ENCODE assay signal across 14 mouse cellular contexts in the genomic region with DNA sequence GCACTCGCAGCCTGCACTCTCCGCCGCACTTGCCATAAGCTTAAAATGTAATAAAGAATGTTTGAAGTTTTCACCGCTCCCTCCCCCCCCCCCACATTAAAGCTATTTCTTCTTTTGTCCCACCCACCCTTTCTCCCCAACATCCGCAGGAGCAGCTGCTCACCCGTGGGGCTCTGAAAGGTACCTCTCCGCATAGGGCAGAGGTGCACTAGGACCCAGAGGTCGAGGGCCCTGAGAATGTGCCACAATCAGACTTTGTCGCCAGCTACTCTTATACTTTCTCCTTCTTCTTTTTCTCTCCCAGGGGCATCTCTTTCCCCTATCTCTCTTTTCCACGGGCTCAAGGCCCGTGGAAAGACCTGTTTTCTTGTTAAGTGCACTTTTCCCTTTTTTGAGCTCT. TPM values are rescaled to one million over a fixed set of nuclear protein-coding genes. Genes with fewer than 3 reads are reported as not detected.
DNase-seq lines count a peak whose midpoint lies in the region; ATAC-seq and TF ChIP-seq lines count a peak whose summit lies in the region.
"Had no signal": no experiment of that assay in that cellular context is flagged by ENCODE, and none has a peak within 500 bp of the region (broad histone marks: within the 10 kb centered on the region; RNA-seq: fewer than 3 reads in every experiment).

No protein-coding gene starts in this region.

- H3K9me3 ChIP-seq in forebrain, embryonic 16.5 days (ENCODE audit: control insufficient read depth, low read length): peaks cover 6% of the 10 kb centered on the region; the same call in 1 of the 2 replicates
- peaks cover 21% of the 10 kb centered on the region for H3K9me3 ChIP-seq in midbrain, embryonic 13.5 days
- H3K9me3 ChIP-seq: G1E had no signal

- no peak overlapping the region for H3K9ac ChIP-seq in forebrain, embryonic 16.5 days (replicated peaks; ENCODE audit: low read depth, low read length)
- H3K9ac ChIP-seq in midbrain, embryonic 13.5 days (replicated peaks): no peak overlapping the region

- no peaks in the 10 kb centered on the region for H3K4me1 ChIP-seq in forebrain, embryonic 16.5 days (replicated peaks; ENCODE audit: control insufficient read depth, insufficient read depth, low read length)
- no peaks in the 10 kb centered on the region for H3K4me1 ChIP-seq in midbrain, embryonic 13.5 days (replicated peaks)

- H3K4me2 ChIP-seq in forebrain, embryonic 16.5 days (ENCODE audit: low read length): no peak overlapping the region
- no peak overlapping the region for H3K4me2 ChIP-seq in midbrain, embryonic 13.5 days (replicated peaks)

- DNase-seq in gastrocnemius, adult 2 months: no peak
- DNase-seq in gastrocnemius, postnatal 4 days (ENCODE audit: low spot score in 2 of 2): no peak
- DNase-seq in embryo, embryonic 9.5 days (ENCODE audit: extremely low spot score): peak; percentile 1
- DNase-seq in frontal cortex, postnatal 25 days (ENCODE audit: low spot score in 2 of 2): no peak
- no peak for DNase-seq in gastrocnemius, postnatal 10 days

- no peaks in the 10 kb centered on the region for H3K36me3 ChIP-seq in forebrain, embryonic 16.5 days (ENCODE audit: control insufficient read depth, insufficient read depth)
- no peaks in the 10 kb centered on the region for H3K36me3 ChIP-seq in midbrain, embryonic 13.5 days
- H3K36me3 ChIP-seq: G1E had no signal

- H3K4me3 ChIP-seq in gastrocnemius, adult 2 months: peak overlapping the region; percentile 41
- H3K4me3 ChIP-seq in forebrain, embryonic 16.5 days (replicated peaks; ENCODE audit: low read length): peak overlapping the region; percentile 32
- H3K4me3 ChIP-seq in midbrain, embryonic 13.5 days (replicated peaks): peak overlapping the region; percentile 22

- ATAC-seq in forebrain, embryonic 16.5 days: peak; percentile 58; the same call in 1 of the 2 replicates
- no peak for ATAC-seq in midbrain, embryonic 13.5 days
- ATAC-seq in megakaryocyte-erythroid progenitor cell, adult 5-6 weeks (replicated peaks; ENCODE audit: low FRiP score, low TSS enrichment, poor library complexity, severe bottlenecking): no peak
- ATAC-seq: activated CD4-positive, CD25-positive, alpha-beta regulatory T cell, adult 4 months had no signal

- TF ChIP-seq CTCF in gastrocnemius, adult 2 months (IDR thresholded peaks at IDR 0.05): no peak

- H3K27me3 ChIP-seq in forebrain, embryonic 16.5 days (replicated peaks; ENCODE audit: control insufficient read depth, insufficient read depth, low read length): no peaks in the 10 kb centered on the region
- no peaks in the 10 kb centered on the region for H3K27me3 ChIP-seq in midbrain, embryonic 13.5 days

- WGBS in forebrain, embryonic 16.5 days: 41% methylated on average over 11 of the region's 11 CpGs
- WGBS in midbrain, embryonic 13.5 days: 37% methylated on average over 11 of the region's 11 CpGs

- H3K27ac ChIP-seq in gastrocnemius, adult 2 months: no peak overlapping the region
- no peak overlapping the region for H3K27ac ChIP-seq in forebrain, embryonic 16.5 days (ENCODE audit: low read length)
- H3K27ac ChIP-seq in midbrain, embryonic 13.5 days: 0 out of 2 replicates have a peak overlapping the region, but pooled peaks have one; percentile 39

- intact Hi-C loops in gastrocnemius, adult 2 months (cut with DNase I): no loop called here

RNA-seq across cellular contexts. Expression of a gene that starts 28.4 kb away (rescaled TPM):
- total RNA-seq in gastrocnemius, adult 2 months (2021): not detected
- not detected for total RNA-seq in gastrocnemius, postnatal 4 days (2021)
- polyA plus RNA-seq in forebrain, embryonic 16.5 days (2015; fragmentation: Nextera tagmentation; extraction: Ambion mirVana): not detected in 2 replicates
- polyA plus RNA-seq in midbrain, embryonic 13.5 days (2015; fragmentation: Nextera tagmentation; extraction: Ambion mirVana): not detected in 2 replicates
- not detected in 2 replicates for total RNA-seq in megakaryocyte-erythroid progenitor cell, adult 5-6 weeks (2014; fragmentation: Nextera tagmentation)
- not detected in 2 replicates for total RNA-seq in megakaryocyte-erythroid progenitor cell, adult 5-6 weeks (2017)
- total RNA-seq in gastrocnemius, postnatal 10 days (2021): not detected
- total RNA-seq: G1E; heart, adult 8-10 months; hematopoietic stem cell, adult 5-6 weeks; left cerebral cortex, postnatal 25 days had no signal
- polyA plus RNA-seq: activated CD4-positive, CD25-positive, alpha-beta regulatory T cell, adult 4 months; G1E; liver, embryonic 16.5 days had no signal

RNA-seq across cellular contexts. Expression of a gene that starts 48.6 kb away (rescaled TPM):
- not detected for total RNA-seq in gastrocnemius, adult 2 months (2021)
- total RNA-seq in gastrocnemius, postnatal 4 days (2021): not detected
- polyA plus RNA-seq in forebrain, embryonic 16.5 days (2015; fragmentation: Nextera tagmentation; extraction: Ambion mirVana): not detected in 2 replicates
- polyA plus RNA-seq in midbrain, embryonic 13.5 days (2015; fragmentation: Nextera tagmentation; extraction: Ambion mirVana): not detected in 2 replicates
- total RNA-seq in megakaryocyte-erythroid progenitor cell, adult 5-6 weeks (2014; fragmentation: Nextera tagmentation): not detected in 2 replicates
- not detected in 2 replicates for total RNA-seq in megakaryocyte-erythroid progenitor cell, adult 5-6 weeks (2017)
- not detected for total RNA-seq in gastrocnemius, postnatal 10 days (2021)
- total RNA-seq: heart, adult 8-10 months; hematopoietic stem cell, adult 5-6 weeks; left cerebral cortex, postnatal 25 days had no signal
- polyA plus RNA-seq: activated CD4-positive, CD25-positive, alpha-beta regulatory T cell, adult 4 months; G1E; liver, embryonic 16.5 days had no signal
